Mouse (Mus musculus): Measurements from ENCODE around the gene Macrod1. TPM values are rescaled to one million over a fixed set of nuclear protein-coding genes. Genes with fewer than 3 reads are reported as not detected.
A peak's percentile ranks its signal among the peaks of the same experiment; 100 is the strongest.
"Not testable (repeated sequence)": the region's sequence is repeated elsewhere in the genome, so short reads cannot be mapped to it uniquely, and the experiment has no call there.

Gene Macrod1
- 10 to 100 TPM; 56.4 to 65.1 TPM for total RNA-seq (2021)
- 134 and 138 TPM in 2 replicates for polyA plus RNA-seq (2012; rRNA removed)
- long read RNA-seq, transcript Macrod1-201 (11 exons, 1,228 nt): major isoform, 63 of 81 reads
- long read RNA-seq, partial matches to known transcripts: 7 of 81 reads
- long read RNA-seq, other reads (novel, unspliced or antisense): 11 of 81 reads

GRCm38 (mm10) chr19:7056248-7057087 is at the start of gene Macrod1:
Gene Macrod1, plus strand, starts transcription at chr19:7056810.
- peak; percentile 92 for DNase-seq

- DNase-seq: no peak
Observed at GRCm38 (mm10) chr19:7006892-7007593, 49.6 kb upstream of the Macrod1 start.

- peak; percentile 20 for DNase-seq
Observed at GRCm38 (mm10) chr19:7012426-7012825, 44.2 kb upstream of the Macrod1 start.

DNA sequence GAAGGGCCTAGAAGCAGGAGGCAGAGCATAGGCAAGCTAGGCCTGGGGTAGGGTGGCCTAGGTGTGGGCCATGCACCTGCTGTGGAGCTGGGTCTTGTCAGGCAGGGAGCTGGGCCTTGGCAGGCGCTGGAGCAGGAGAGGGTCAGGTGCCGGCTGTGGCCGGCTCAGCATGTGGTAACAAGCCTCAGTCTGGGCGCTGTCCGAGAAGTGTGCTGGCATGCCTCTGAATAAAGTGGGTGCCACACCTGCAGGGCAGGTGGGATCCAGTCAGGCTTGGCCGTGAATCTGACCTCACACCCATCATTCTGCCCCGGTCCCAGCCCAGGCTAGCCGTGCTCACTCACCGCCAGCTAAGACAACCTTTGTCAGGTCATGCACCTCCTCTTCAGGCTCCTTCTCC is 42.6 kb upstream of the Macrod1 start:
- no peak for DNase-seq

GRCm38 (mm10) chr19:7014481-7015135 is 42.0 kb upstream of the Macrod1 start:
- no peak for DNase-seq

- DNase-seq: no peak
Observed at GRCm38 (mm10) chr19:7017541-7018457, 38.8 kb upstream of the Macrod1 start.

GRCm38 (mm10) chr19:7018546-7018945 is 38.1 kb upstream of the Macrod1 start:
- DNase-seq: no peak

- DNase-seq: peak; percentile 44
Observed at GRCm38 (mm10) chr19:7019191-7019590, 37.4 kb upstream of the Macrod1 start, which contains the start of gene Fermt3. Gene Fermt3, minus strand, starts transcription at chr19:7019469.

DNA sequence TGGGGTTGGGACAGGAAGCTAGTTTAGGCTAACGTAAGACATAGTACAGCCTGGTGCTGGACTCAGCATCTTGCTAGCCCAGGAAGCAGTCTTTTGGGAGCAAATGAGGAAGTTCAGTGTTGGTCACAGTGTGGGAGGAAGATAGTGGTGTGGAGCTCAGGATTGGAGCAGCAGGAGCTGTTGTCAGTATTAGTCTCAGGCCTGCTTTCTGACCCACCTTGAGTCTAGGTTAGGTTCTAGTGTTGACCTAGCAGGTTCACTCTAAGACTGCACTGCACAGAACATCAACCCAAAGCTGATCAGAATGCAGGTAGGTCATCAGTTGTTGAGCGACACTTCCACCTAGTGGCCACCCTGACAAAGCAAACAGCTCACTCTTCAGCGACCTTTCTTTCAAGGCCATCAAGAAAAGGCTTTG is 36.4 kb upstream of the Macrod1 start:
- DNase-seq: peak; percentile 77

GRCm38 (mm10) chr19:7029531-7029930 is 27.1 kb upstream of the Macrod1 start:
- no peak for DNase-seq

GRCm38 (mm10) chr19:7034006-7034405 is 22.6 kb upstream of the Macrod1 start:
- no peak for DNase-seq

GRCm38 (mm10) chr19:7039088-7039720 is 17.4 kb upstream of the Macrod1 start:
- DNase-seq: peak; percentile 77

DNA sequence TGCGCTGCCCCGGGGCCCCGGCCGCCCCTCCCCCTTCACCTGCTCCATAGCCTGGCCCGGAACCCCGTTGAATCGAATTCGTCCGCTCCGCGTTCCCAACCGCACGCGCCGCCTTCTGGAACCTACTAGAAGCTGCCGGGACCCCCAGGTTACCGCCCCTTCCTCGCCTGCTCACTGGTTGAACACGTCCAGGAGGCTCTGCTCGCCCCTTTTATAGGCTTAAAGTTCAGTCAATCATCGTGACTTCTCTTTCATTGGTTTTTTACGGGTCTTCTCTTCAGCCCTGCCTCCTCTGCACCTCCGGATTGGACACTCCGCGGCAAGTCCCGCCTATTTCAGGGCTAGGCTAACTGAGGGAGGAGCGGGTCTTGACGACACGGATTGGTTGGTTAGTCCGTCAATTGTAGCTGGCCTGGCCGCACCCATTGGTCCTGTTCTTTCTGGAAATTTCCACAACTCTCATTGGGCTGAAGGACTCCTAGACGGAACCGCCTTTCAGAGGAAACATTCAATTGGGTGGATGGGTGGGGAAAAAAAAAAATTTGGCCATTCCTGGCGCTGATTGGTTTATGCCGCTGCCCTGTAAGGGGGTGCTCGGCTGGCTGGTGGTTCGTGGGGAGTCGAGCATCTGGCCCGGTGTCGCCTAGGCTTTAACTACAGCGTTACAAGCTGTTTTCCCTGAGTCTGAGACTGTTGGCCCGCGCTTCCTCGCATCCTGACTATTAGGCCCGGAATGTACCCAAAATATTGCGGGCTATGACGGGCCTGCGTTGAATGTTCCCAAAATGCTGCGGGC is 16.6 kb upstream of the Macrod1 start, which contains the start of gene Stip1:
Stip1 (minus strand) TSS at position 127 of the 796 bp plus-strand sequence.
- DNase-seq: peak; percentile 100

DNA sequence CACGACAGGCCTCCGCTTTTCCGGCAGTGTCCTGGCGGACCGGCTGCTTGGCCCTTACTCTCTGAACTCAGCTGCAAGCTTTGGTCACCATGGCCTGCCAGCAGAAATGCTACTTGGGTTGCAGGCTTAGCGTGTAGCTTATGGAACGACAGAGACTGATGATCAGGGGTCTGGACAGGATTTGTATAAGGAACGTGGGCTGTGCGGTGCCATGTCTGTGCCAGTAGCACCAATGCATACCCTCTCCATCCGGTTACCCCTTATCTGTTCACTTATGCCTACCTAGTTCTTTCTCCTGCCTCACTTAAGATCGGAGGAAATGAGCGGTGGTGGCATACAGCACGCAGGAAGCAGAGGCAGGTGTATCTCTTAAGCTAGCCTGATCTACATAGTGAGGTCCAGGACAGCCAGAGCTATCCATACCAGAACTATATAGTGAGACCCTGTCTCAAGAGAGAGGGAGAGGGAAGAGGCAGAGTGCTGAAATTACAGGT is 15.9 kb upstream of the Macrod1 start:
- DNase-seq: no peak

GRCm38 (mm10) chr19:7041171-7041570 is 15.4 kb upstream of the Macrod1 start:
- DNase-seq: no peak

DNA sequence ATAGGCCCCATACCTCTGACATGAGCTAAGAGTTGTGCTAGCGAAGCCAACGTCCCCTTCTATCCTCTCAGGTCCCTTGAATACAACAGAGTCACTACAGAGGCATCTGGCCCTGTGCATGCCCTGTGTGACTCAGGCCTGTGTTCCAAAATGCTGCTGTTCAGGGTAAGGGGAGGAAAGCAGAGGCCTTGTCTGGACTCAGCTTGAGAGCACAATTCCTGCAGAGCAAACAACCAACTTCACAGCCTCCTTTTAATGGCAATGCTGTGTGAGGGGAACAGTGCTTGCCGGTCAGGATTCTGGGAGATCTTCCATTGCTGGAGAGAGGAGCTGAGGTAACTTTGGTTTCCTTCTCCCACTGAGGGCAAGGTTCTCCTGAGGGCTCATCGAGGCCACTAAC is 12.3 kb upstream of the Macrod1 start:
- DNase-seq: no peak

DNA sequence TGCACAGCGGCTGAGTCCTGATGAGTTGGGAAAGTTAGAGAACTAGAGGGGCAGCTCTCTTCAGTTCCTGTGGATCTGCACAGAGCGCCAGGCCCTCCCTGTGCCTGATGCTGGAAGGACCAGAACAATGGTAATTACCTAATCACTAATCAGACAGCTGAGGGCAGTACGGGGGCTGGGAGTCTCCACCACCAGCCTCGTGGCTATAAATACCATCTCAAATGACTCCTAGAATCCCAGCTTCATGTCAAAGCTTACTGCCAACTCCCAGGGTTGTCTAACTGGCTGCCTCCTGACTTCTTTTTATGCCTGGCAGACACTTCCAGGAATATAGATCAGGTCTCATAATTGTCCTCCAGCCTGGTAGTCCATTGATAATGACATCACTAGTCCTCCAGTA is 11.9 kb upstream of the Macrod1 start:
- no peak for DNase-seq

- not testable (repeated sequence) for DNase-seq
Observed at GRCm38 (mm10) chr19:7053382-7053781, 3.2 kb upstream of the Macrod1 start.

DNA sequence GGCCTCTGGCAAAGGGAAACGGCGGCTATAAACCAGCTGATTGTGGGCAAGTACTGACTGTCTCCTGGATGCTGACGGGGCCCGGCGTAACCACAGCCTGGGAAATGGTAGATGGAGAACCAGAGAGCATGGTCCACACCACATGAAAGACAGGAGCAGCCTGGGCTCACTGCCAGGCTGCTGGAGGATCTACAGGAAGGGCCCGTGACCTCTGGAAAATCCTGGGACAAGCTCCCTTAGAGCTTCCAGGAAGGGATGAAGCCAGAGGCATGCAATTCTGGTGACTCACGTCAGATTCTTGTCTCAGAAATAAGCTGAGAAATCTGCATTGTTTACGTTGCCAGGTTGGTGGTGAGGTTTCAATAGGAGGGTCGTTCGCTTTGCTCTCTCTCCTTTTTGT is 1.8 kb upstream of the Macrod1 start:
- peak; percentile 49 for DNase-seq

GRCm38 (mm10) chr19:7055173-7055572 is 1.4 kb upstream of the Macrod1 start:
- DNase-seq: no peak
